Mouse (Mus musculus): ENCODE results near the gene Asb6. TPM values are rescaled to one million over a fixed set of nuclear protein-coding genes. Genes with fewer than 3 reads are reported as not detected.

The Asb6 gene
- polyA plus RNA-seq, 1 experiment from 2014 or later, result 42.5 TPM

DNA sequence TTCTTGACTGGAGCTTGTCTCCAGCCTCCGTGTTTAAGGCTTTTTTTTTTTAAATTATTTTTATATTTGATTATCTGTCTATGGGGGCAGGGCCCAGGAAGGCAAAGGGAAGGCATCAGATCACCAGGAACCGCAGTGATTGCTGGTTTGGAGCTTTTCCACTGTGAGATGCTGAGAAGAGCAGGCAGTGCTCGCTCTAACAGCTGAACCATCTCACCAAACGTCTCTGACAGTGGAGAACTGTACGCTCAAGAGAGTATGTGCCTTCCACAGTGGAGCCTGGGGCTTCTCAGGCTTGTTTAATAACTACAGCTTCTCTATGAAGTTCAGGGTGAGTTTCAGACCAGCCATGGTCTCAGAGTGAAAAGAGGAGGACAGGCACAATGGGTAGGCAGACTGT lies 20.6 kb downstream of the Asb6 start:
- no peak overlapping the region for H3K9ac ChIP-seq (ENCODE audit: low read length)

GRCm38 (mm10) chr2:30808296-30808655 lies 21.9 kb downstream of the Asb6 start:
- WGBS, result 6% methylated on average over 10 of the region's 10 CpGs

More for the DNA sequence above, 20.6 kb downstream of the Asb6 start:
- no peak overlapping the region for H3K27ac ChIP-seq (ENCODE audit: low read depth, low read length)
- H3K27me3 ChIP-seq (ENCODE audit: control insufficient read depth, insufficient read depth, low read length), result no peaks in the 10 kb centered on the region
- ATAC-seq (replicated peaks; ENCODE audit: low FRiP score) (no peak), DNase-seq (ENCODE audit: low spot score) (no peak)
- H3K9me3 ChIP-seq (ENCODE audit: control insufficient read depth, low read length), result no peaks in the 10 kb centered on the region
- 91% methylated on average over 5 of the region's 5 CpGs for WGBS
- H3K4me3 ChIP-seq (ENCODE audit: low read depth, low read length), result no peak overlapping the region
- peaks cover 11% of the 10 kb centered on the region; the same call in 1 of the 2 replicates for H3K4me1 ChIP-seq (replicated peaks; ENCODE audit: control insufficient read depth, insufficient read depth, low read length)
- H3K4me2 ChIP-seq (ENCODE audit: low read depth, low read length, severe bottlenecking), result peak overlapping the region; percentile 29; the same call in 1 of the 2 replicates
- peaks cover 6% of the 10 kb centered on the region for H3K36me3 ChIP-seq (ENCODE audit: control insufficient read depth, insufficient read depth, low read length)

GRCm38 (mm10) chr2:30807648-30808295 lies 22.4 kb downstream of the Asb6 start, which contains the start of gene Ntmt1:
TSS of gene Ntmt1 (plus strand) at chr2:30807826.
- Histone ChIP-seq H3K9me3 (ENCODE audit: control insufficient read depth, low read length) (no peaks in the 10 kb centered on the region), H3K4me2 (ENCODE audit: low read depth, low read length, severe bottlenecking) (peak within 1 kb of the TSS; percentile 95), H3K27me3 (ENCODE audit: control insufficient read depth, insufficient read depth, low read length) (no peaks in the 10 kb centered on the region), H3K36me3 (ENCODE audit: control insufficient read depth, insufficient read depth, low read length) (no peaks in the 10 kb centered on the region; the same call in 1 of the 2 replicates), H3K4me1 (replicated peaks; ENCODE audit: control insufficient read depth, insufficient read depth, low read length) (peaks cover 11% of the 10 kb centered on the region; the same call in 1 of the 2 replicates), H3K4me3 (ENCODE audit: low read depth, low read length) (peak within 1 kb of the TSS; percentile 86), H3K9ac (ENCODE audit: low read length) (peak within 1 kb of the TSS; percentile 92), H3K27ac (ENCODE audit: low read depth, low read length) (peak within 1 kb of the TSS; percentile 71)
- peak; percentile 98 for ATAC-seq (replicated peaks; ENCODE audit: low FRiP score)
- under 1% methylated on average over 36 of the region's 44 CpGs for WGBS
- peak; percentile 100 for DNase-seq (ENCODE audit: low spot score)

More at GRCm38 (mm10) chr2:30808296-30808655, 21.9 kb downstream of the Asb6 start:
- Histone ChIP-seq H3K27ac (ENCODE audit: low read depth, low read length) (peak overlapping the region; percentile 71; the same call in 1 of the 2 replicates), H3K27me3 (ENCODE audit: control insufficient read depth, insufficient read depth, low read length) (no peaks in the 10 kb centered on the region), H3K4me1 (replicated peaks; ENCODE audit: control insufficient read depth, insufficient read depth, low read length) (peaks cover 11% of the 10 kb centered on the region; the same call in 1 of the 2 replicates), H3K9me3 (ENCODE audit: control insufficient read depth, low read length) (no peaks in the 10 kb centered on the region), H3K4me2 (ENCODE audit: low read depth, low read length, severe bottlenecking) (peak overlapping the region; percentile 95), H3K4me3 (ENCODE audit: low read depth, low read length) (peak overlapping the region; percentile 86), H3K9ac (ENCODE audit: low read length) (peak overlapping the region; percentile 92), H3K36me3 (ENCODE audit: control insufficient read depth, insufficient read depth, low read length) (no peaks in the 10 kb centered on the region; the same call in 1 of the 2 replicates)
- ATAC-seq (replicated peaks; ENCODE audit: low FRiP score) (peak; percentile 10; the same call in 1 of the 2 replicates), DNase-seq (ENCODE audit: low spot score) (no peak)

DNA sequence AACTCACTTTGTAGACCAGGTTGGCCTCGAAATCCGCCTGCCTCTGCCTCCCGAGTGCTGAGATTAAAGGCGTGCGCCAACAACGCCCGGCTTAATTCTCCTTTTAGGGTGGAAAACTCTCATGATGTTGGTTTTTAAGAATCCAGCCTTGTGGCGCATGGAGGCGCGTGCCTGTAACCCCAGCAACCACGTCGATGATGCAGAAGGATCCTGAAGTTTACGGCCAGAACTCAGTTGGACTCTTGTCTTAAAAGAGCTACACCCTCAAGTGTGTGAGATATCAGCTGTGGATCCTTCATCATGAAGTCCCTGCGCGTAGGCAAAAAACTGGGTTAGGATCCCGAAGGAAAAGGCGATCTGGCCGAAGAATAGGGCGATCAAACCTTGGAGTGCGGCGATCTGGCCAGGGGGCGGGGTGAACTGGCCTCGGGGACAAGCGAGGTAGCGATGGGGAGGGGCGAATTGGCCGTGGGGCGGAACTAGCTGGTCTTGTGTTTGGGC lies 22.9 kb downstream of the Asb6 start:
- Histone ChIP-seq H3K27ac (ENCODE audit: low read depth, low read length) (peak overlapping the region; percentile 31; the same call in 1 of the 2 replicates), H3K4me3 (ENCODE audit: low read depth, low read length) (peak overlapping the region; percentile 86), H3K36me3 (ENCODE audit: control insufficient read depth, insufficient read depth, low read length) (no peaks in the 10 kb centered on the region; the same call in 1 of the 2 replicates), H3K9me3 (ENCODE audit: control insufficient read depth, low read length) (no peaks in the 10 kb centered on the region), H3K4me2 (ENCODE audit: low read depth, low read length, severe bottlenecking) (peak overlapping the region; percentile 95), H3K27me3 (ENCODE audit: control insufficient read depth, insufficient read depth, low read length) (peaks cover under 1% of the 10 kb centered on the region), H3K9ac (ENCODE audit: low read length) (peak overlapping the region; percentile 65), H3K4me1 (replicated peaks; ENCODE audit: control insufficient read depth, insufficient read depth, low read length) (peaks cover 11% of the 10 kb centered on the region; the same call in 1 of the 2 replicates)
- WGBS, result 6% methylated on average over 28 of the region's 28 CpGs
- DNase-seq (ENCODE audit: low spot score), result peak; percentile 72
- no peak; the same call in 1 of the 2 replicates for ATAC-seq (replicated peaks; ENCODE audit: low FRiP score)

DNA sequence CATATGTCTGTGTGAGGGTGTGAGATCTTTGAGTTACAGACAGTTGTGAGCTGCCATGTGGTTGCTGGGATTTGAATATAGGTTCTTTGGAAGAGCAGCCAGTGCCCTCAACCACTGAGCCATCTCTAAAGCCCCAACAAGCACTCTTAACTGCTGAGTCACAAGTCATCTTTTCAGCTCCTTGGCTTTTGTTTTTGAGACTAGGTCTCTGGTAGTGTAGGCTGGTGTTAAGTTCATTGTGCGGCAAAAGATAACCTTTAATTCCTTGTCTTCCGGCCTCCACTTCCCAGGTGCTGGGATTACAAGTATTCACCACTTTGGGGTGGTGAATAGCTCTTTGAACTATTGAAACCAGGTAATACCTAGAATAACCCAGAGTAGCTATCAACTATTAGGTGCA lies 24.1 kb downstream of the Asb6 start:
- no peaks in the 10 kb centered on the region for H3K9me3 ChIP-seq (ENCODE audit: control insufficient read depth, low read length)
- no peak overlapping the region for H3K4me3 ChIP-seq (ENCODE audit: low read depth, low read length)
- WGBS, result 94% methylated on average over 2 of the region's 2 CpGs
- H3K36me3 ChIP-seq (ENCODE audit: control insufficient read depth, insufficient read depth, low read length), result no peaks in the 10 kb centered on the region
- no peak for ATAC-seq (replicated peaks; ENCODE audit: low FRiP score)
- no peak for DNase-seq (ENCODE audit: low spot score)
- no peak overlapping the region for H3K27ac ChIP-seq (ENCODE audit: low read depth, low read length)
- H3K9ac ChIP-seq (ENCODE audit: low read length), result no peak overlapping the region
- no peak overlapping the region for H3K4me2 ChIP-seq (ENCODE audit: low read depth, low read length, severe bottlenecking)
- peaks cover 9% of the 10 kb centered on the region for H3K27me3 ChIP-seq (ENCODE audit: control insufficient read depth, insufficient read depth, low read length)
- H3K4me1 ChIP-seq (replicated peaks; ENCODE audit: control insufficient read depth, insufficient read depth, low read length), result peaks cover 16% of the 10 kb centered on the region; the same call in 1 of the 2 replicates

GRCm38 (mm10) chr2:30803604-30804003 lies 26.5 kb downstream of the Asb6 start, which contains the start of gene 1700001O22Rik:
TSS of gene 1700001O22Rik (minus strand) at chr2:30803661.
- WGBS, result 94% methylated on average over 3 of the region's 3 CpGs
- Histone ChIP-seq H3K27ac (ENCODE audit: low read depth, low read length) (no peak within 1 kb of the TSS), H3K9ac (ENCODE audit: low read length) (no peak within 1 kb of the TSS), H3K4me3 (ENCODE audit: low read depth, low read length) (no peak within 1 kb of the TSS), H3K4me1 (replicated peaks; ENCODE audit: control insufficient read depth, insufficient read depth, low read length) (peaks cover 10% of the 10 kb centered on the region; the same call in 1 of the 2 replicates), H3K36me3 (ENCODE audit: control insufficient read depth, insufficient read depth, low read length) (no peaks in the 10 kb centered on the region), H3K9me3 (ENCODE audit: control insufficient read depth, low read length) (no peaks in the 10 kb centered on the region), H3K4me2 (ENCODE audit: low read depth, low read length, severe bottlenecking) (no peak within 1 kb of the TSS), H3K27me3 (ENCODE audit: control insufficient read depth, insufficient read depth, low read length) (peaks cover 17% of the 10 kb centered on the region)
- ATAC-seq (replicated peaks; ENCODE audit: low FRiP score), result no peak
- peak; percentile 48 for DNase-seq (ENCODE audit: low spot score)

DNA sequence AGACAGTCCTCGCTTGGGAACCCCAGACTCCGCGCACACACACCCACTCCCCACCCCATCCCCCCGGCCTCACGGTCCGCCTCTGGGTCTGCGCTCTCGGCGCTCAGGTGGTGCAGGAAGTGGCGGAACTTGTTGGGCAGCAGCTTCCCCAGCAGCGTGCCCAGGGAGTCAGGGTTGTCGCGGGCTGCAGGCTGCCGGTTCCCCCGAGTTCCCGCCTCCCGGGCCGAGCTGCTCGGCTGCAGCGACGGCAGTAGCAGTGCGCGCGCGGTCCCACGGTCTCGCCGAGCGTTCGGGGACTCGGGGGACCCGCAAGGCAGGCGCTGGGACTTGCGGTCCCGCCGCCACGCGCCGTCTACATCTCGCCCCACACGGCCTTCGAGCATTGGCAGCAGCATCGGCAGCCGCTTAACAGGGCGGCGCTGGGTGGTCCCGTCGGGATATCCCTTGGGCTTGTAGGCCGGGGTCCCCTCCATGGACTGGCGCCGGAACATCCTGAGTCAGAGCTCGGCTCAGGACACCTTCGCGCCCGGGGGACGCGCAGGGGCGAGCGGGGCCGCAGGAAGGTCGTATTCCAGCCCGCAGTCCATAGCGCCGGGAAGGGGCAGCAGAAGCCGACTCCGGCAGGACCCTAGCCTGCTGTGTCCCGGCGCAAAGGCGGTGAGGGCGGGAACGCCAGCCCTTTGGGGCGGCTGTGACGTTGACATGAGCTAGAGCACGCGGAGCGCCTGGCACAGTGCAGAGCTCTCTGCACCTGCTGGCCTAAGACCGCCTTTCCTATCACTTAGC lies 28.9 kb downstream of the Asb6 start:
- ATAC-seq (replicated peaks; ENCODE audit: low FRiP score), result peak; percentile 53
- H3K27me3 ChIP-seq (ENCODE audit: control insufficient read depth, insufficient read depth, low read length), result peaks cover 17% of the 10 kb centered on the region
- no peaks in the 10 kb centered on the region for H3K36me3 ChIP-seq (ENCODE audit: control insufficient read depth, insufficient read depth, low read length)
- WGBS, result under 1% methylated on average over 71 of the region's 77 CpGs
- peaks cover 13% of the 10 kb centered on the region; the same call in 1 of the 2 replicates for H3K4me1 ChIP-seq (replicated peaks; ENCODE audit: control insufficient read depth, insufficient read depth, low read length)
- peak overlapping the region; percentile 36 for H3K4me3 ChIP-seq (ENCODE audit: low read depth, low read length)
- H3K9ac ChIP-seq (ENCODE audit: low read length), result peak overlapping the region; percentile 57
- H3K4me2 ChIP-seq (ENCODE audit: low read depth, low read length, severe bottlenecking), result peak overlapping the region; percentile 88
- no peaks in the 10 kb centered on the region for H3K9me3 ChIP-seq (ENCODE audit: control insufficient read depth, low read length)
- no peak overlapping the region for H3K27ac ChIP-seq (ENCODE audit: low read depth, low read length)
- peak; percentile 75 for DNase-seq (ENCODE audit: low spot score)

- no peak for ATAC-seq (replicated peaks; ENCODE audit: low FRiP score)
- no peak overlapping the region for H3K27ac ChIP-seq (ENCODE audit: low read depth, low read length)
- peaks cover 17% of the 10 kb centered on the region for H3K27me3 ChIP-seq (ENCODE audit: control insufficient read depth, insufficient read depth, low read length)
- no peaks in the 10 kb centered on the region for H3K36me3 ChIP-seq (ENCODE audit: control insufficient read depth, insufficient read depth, low read length)
- H3K4me1 ChIP-seq (replicated peaks; ENCODE audit: control insufficient read depth, insufficient read depth, low read length), result peaks cover 17% of the 10 kb centered on the region; the same call in 1 of the 2 replicates
- no peak for DNase-seq (ENCODE audit: low spot score)
- peak overlapping the region; percentile 88 for H3K4me2 ChIP-seq (ENCODE audit: low read depth, low read length, severe bottlenecking)
- H3K4me3 ChIP-seq (ENCODE audit: low read depth, low read length), result peak overlapping the region; percentile 36
- 38% methylated on average over 6 of the region's 7 CpGs for WGBS
- H3K9me3 ChIP-seq (ENCODE audit: control insufficient read depth, low read length), result no peaks in the 10 kb centered on the region
- H3K9ac ChIP-seq (ENCODE audit: low read length), result peak overlapping the region; percentile 57
Measured at GRCm38 (mm10) chr2:30800671-30801066, 29.5 kb downstream of the Asb6 start.
